Mouse (Mus musculus): ENCODE measurements at regions not wholly inside any gene's neighbourhood (a gene's known extent, or its start where the extent isn't known, plus 50 kb on each side); places are given as distances from the start of the nearest gene placed in this dataset.

GRCm38 (mm10) chr3:60138319-60138718 is 56.6 kb downstream of the Sucnr1 start:
- DNase-seq (ENCODE audit: low spot score) = no peak

GRCm38 (mm10) chr3:60159865-60160264 is 78.2 kb downstream of the Sucnr1 start:
- no peak for DNase-seq (ENCODE audit: low spot score)

- DNase-seq (ENCODE audit: low spot score) = no peak
Measured at GRCm38 (mm10) chr3:60167633-60168032, 86.0 kb downstream of the Sucnr1 start.

GRCm38 (mm10) chr3:60168135-60168926 is 86.7 kb downstream of the Sucnr1 start:
- no peak for DNase-seq (ENCODE audit: low spot score)

- DNase-seq (ENCODE audit: low spot score) = peak; percentile 3
Measured at GRCm38 (mm10) chr3:60169606-60170005, 87.9 kb downstream of the Sucnr1 start.

- DNase-seq (ENCODE audit: low spot score) = no peak
Measured at GRCm38 (mm10) chr3:60184481-60184880, 102.8 kb downstream of the Sucnr1 start.

- DNase-seq (ENCODE audit: low spot score) = no peak
Measured at GRCm38 (mm10) chr3:60196031-60196430, 114.4 kb downstream of the Sucnr1 start.

GRCm38 (mm10) chr3:60207936-60208335 is 126.3 kb downstream of the Sucnr1 start:
- DNase-seq (ENCODE audit: low spot score) = no peak

GRCm38 (mm10) chr3:60218938-60219337 is 137.3 kb downstream of the Sucnr1 start:
- DNase-seq (ENCODE audit: low spot score) = no peak

GRCm38 (mm10) chr3:60240664-60241063 is 159.0 kb downstream of the Sucnr1 start:
- DNase-seq (ENCODE audit: low spot score) = no peak

GRCm38 (mm10) chr3:60266666-60267415 is 185.2 kb downstream of the Sucnr1 start:
- no peak for DNase-seq (ENCODE audit: low spot score)

GRCm38 (mm10) chr3:60267416-60268174 is 185.9 kb downstream of the Sucnr1 start:
- DNase-seq (ENCODE audit: low spot score) = no peak

- DNase-seq (ENCODE audit: low spot score) = no peak
Measured at GRCm38 (mm10) chr3:60270463-60270862, 188.8 kb downstream of the Sucnr1 start.

- DNase-seq (ENCODE audit: low spot score) = no peak
Measured at GRCm38 (mm10) chr3:60273744-60274143, 192.1 kb downstream of the Sucnr1 start.

- DNase-seq (ENCODE audit: low spot score) = no peak
Measured at GRCm38 (mm10) chr3:60275249-60275838, 193.7 kb downstream of the Sucnr1 start.

GRCm38 (mm10) chr3:60277791-60278190 is 194.8 kb upstream of the Mbnl1 start:
- no peak for DNase-seq (ENCODE audit: low spot score)

GRCm38 (mm10) chr3:60281229-60281628 is 191.4 kb upstream of the Mbnl1 start:
- no peak for DNase-seq (ENCODE audit: low spot score)

GRCm38 (mm10) chr3:60281959-60282495 is 190.6 kb upstream of the Mbnl1 start:
- no peak for DNase-seq (ENCODE audit: low spot score)

GRCm38 (mm10) chr3:60292142-60292541 is 180.5 kb upstream of the Mbnl1 start:
- DNase-seq (ENCODE audit: low spot score) = no peak

GRCm38 (mm10) chr3:60292940-60293339 is 179.7 kb upstream of the Mbnl1 start:
- no peak for DNase-seq (ENCODE audit: low spot score)

GRCm38 (mm10) chr3:60305399-60305798 is 167.2 kb upstream of the Mbnl1 start:
- no peak for DNase-seq (ENCODE audit: low spot score)

Data from gastrocnemius, adult 18-20 months (tissue).